Mouse (Mus musculus) CD4-positive, CD25-positive, alpha-beta regulatory T cell, adult 2 months (primary cell): Measurements from ENCODE around the gene Itfg1.
A peak's percentile ranks its signal among the peaks of the same experiment; 100 is the strongest.

Experiments
- DNase-seq: peaks from one replicate; pipeline ENCODE4 v3.0.0-alpha.2; 2012; ENCODE audit warnings: low read depth, low spot score

Gene Itfg1

GRCm38 (mm10) chr8:85730545-85730944, 110.2 kb downstream of the Itfg1 start:
- DNase-seq, result no peak

DNA sequence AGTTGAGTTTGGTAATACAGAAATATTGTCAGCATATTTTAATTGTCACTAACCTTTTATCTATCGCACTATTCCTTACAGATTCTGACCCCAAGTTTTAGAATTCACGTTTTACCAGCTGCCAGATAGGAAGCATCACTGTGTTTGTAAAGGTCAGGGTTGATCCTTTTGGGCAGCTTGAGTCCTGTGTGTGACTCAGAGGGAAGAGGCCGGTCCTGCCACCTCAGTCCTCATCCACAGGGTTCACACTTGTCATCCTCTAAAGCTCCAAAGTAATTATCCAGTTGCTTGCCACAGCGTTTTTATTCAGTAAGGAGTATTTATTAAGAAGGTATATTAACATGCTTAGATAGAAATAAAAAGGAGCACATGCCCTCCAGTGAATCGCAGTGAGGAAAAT, 123.5 kb downstream of the Itfg1 start:
- no peak for DNase-seq

- no peak for DNase-seq
Measured at GRCm38 (mm10) chr8:85716696-85717095, 124.0 kb downstream of the Itfg1 start.

- no peak for DNase-seq
Measured at GRCm38 (mm10) chr8:85706988-85707387, 133.7 kb downstream of the Itfg1 start.

GRCm38 (mm10) chr8:85700751-85701351, 139.9 kb downstream of the Itfg1 start, which contains the start of gene Neto2:
Gene Neto2, minus strand, starts transcription at chr8:85700924.
- peak; percentile 90 for DNase-seq

DNA sequence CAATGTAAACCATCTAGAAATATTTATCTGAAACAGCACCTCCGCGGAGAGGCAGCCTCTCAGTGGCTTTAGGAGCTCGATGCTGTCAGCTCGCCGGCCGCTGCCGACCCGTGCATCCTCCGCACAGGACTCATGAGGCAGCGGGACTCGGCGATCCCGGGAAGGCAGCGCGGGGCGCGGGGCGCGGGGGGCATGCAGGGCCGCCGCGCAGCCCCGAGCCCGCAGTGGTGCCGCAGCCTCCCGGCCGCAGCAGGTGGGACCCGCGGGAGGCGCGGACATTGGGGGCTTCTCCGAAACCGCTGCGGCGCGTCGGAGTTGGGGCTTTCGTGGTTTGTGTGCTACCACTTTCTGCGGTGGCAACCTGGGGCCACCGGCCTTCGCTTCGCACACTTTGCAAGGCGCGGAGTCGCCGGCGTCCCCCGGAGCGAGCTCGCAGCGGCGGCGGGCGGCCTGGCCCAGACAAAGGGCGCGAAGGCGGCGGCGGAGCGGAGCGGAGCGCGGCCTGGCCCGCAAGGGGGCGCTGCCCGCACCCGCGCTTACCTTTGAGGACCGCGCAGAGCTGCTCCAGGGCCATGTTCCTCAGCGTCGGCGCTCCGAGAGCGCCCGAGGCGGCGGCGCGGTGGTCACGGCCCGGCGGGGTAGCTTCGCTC, 140.5 kb downstream of the Itfg1 start:
- peak; percentile 77 for DNase-seq

- peak; percentile 85 for DNase-seq
Measured at GRCm38 (mm10) chr8:85699051-85699450, 141.7 kb downstream of the Itfg1 start.
